Mouse (Mus musculus) megakaryocyte progenitor cell, adult 5-6 weeks (primary cell): ENCODE measurements around the gene Ak5. TPM values are rescaled to one million over a fixed set of nuclear protein-coding genes. Genes with fewer than 3 reads are reported as not detected.
A peak's percentile ranks its signal among the peaks of the same experiment; 100 is the strongest.
"Not testable (repeated sequence)": the region's sequence is repeated elsewhere in the genome, so short reads cannot be mapped to it uniquely, and the experiment has no call there.

Experiments
- ATAC-seq: replicated peaks from 2 replicates; pipeline ENCODE4 v1.8.0; 2016; ENCODE audit warnings: mild to moderate bottlenecking, moderate TSS enrichment, inconsistent platforms; ENCODE audit not compliant: poor library complexity
- total RNA-seq, 2 experiments: library from RNA; stranded (forward) in 1 of 2; stranded (reverse) in 1 of 2; fragments of 157-497, 149-512 nt in 1 of 2; fragments of 200-1000 nt in 1 of 2; gene quantifications; 2 replicates each; pipeline versions ENCODE4 v1.2.3 to v1.2.4; 2015 to 2017

The Ak5 gene
- total RNA-seq, 2 experiments from 2014 or later: 0.05 TPM; not detected in 1

DNA sequence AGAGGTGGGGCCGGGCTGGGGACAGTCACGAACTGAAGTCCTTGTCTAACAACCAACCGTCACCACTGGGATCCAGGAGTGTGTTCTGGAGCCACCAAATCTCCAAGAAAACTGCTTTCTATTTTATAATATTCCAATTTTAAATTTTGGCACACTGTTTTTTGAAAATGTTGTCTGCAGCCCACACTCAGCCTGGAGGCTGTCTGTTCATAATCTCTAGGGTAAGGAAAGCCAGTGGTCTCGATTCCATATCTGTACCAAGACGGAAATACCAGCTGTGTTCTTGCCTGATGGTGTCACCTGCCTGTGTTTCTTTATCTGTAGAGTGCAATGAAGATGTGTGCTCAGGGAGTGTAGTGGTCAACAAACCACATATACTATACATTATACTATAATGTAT lies 23.6 kb downstream of the Ak5 start:
- no peak for ATAC-seq

GRCm38 (mm10) chr3:152625061-152625820 lies 42.9 kb downstream of the Ak5 start:
- ATAC-seq: no peak

- no peak for ATAC-seq
Measured at GRCm38 (mm10) chr3:152620534-152620933, 47.6 kb downstream of the Ak5 start.

GRCm38 (mm10) chr3:152620058-152620457 lies 48.1 kb downstream of the Ak5 start:
- no peak for ATAC-seq

GRCm38 (mm10) chr3:152609076-152609475 lies 59.1 kb downstream of the Ak5 start:
- ATAC-seq: no peak

- no peak for ATAC-seq
Measured at GRCm38 (mm10) chr3:152605849-152606248, 62.3 kb downstream of the Ak5 start.

- ATAC-seq: no peak
Measured at GRCm38 (mm10) chr3:152599679-152600078, 68.5 kb downstream of the Ak5 start.

DNA sequence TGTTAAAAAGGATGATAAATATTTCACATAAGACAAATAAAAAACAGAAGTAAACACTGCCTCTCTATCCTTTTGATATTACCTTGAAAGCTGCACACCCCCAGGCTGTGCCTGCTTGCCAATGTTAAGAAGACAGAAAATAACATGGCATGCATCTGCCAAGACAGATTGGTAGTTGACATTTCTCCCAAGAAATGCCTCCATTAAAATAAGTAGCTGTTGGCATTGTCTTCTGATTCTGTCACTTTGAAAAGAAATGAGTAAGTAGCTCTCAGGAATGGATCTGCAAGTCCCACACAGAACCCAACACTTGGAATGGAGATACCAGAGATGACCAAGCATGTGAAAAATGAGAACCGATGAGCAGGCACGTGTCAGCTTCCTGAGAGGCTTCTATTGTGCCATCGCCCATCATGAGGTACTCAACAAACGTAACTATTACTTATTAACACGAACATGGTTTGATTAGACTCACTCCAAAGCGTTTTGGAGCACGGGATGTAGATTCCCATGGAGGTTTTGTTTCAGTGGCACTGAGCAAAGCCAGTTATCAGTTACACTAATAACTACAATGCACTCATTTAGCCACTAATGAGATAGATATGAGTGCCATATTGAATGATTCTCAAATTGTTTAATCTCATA lies 71.6 kb downstream of the Ak5 start:
- ATAC-seq: no peak

DNA sequence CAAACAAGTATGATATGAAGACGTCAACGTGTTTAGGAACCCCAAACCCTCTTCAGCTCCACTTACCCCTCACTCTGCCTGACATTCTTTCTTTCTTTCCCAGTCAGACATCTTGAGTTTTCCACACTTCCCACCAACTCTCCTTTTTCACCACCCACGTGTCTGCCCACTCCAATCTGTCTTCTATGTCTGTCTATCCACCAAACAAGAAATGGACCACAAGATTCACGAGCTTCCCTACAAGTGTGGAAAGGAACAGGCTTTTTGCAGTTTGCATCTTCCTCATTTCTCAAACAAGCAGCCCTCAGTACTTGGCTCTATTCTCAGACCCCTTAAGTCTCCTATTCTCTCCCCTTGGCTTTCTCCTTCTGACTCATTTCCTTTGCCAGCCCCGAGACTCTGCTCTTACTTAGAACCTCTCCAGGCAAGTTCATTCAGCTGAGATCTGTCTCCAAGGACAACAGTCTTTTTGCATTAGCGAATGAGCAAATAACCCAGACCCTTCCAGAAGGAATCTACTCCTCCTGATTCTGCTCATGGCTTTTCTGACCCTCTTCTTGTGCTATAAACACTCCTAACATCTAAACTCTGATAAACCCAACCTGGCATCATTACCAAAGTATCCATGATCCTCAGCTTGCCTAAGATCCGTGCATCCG lies 75.3 kb downstream of the Ak5 start:
- no peak for ATAC-seq

DNA sequence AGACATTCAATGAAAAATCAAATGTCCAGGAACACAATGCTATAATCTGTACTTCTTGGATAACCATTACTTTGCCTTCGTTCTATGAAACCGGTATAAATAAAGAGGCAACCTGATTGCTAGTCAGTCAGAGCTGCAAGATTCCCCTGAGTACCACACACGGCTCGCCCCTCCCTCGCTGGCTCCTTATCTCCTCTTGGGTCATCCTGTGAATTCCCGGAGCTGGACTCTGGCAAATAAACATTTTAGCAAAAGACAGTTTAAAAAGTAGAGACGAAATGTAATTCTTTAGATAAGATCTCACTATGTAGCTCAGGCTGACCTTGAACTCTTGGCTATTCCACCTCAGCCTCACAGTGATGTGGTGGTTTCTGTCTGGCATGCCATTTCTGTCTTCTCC lies 77.7 kb downstream of the Ak5 start:
- no peak for ATAC-seq

DNA sequence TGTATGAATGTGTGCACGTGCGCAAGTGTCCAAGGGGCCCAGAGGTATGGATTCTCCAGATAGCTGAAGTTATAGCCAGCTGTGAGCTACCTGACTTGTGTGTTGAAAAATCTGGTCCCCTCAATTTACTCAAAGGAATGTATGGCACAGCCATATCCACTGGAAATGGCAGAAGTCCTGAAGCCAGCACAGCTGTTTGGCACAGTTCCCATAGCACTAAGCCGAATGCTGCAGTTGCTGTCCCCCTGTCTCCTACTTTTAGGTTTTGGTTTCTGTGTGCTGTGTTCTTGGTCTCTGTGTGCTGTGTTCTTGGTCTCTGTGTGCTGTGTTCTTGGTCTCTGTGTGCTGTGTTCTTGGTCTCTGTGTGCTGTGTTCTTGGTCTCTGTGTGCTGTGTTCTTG lies 79.1 kb downstream of the Ak5 start:
- not testable (repeated sequence) for ATAC-seq

DNA sequence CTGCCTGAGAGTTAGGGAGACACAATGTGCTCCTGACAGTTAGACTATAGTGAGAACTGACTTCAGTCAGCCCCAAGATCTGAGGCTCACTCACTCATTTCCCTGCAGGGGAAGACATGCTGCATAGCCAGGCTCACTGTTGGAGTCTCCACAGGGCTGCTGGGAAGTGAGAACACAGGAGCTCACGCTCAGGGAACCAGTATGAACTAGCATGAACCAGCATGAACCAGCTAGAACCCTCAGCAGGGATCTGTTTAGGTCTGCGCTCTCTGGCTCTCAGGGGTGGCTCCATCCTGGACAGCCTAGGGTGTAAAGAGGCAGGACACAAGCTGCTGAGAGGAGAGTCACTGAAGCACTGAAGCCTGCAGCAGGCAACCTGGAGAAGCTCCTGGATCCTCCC lies 81.2 kb downstream of the Ak5 start:
- no peak for ATAC-seq

DNA sequence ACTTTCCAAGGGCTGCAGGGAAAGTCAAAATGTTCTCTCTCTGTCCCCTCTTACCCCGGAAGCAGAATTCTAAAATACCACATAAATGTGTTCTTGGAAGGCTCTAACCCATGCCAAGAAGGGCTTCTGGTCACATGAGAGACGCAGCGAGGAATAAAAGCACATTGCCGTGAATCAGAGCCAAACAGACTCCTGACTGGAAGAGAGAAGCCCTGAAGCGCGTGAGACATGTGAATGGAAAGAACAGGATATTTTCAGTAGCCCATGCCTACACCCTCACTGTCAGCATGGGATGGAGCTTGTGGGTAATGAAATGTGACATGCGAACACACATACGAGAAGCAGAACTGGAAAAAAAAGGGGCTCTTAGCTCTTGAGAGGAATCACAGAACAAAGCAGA lies 82.0 kb downstream of the Ak5 start:
- ATAC-seq: no peak

DNA sequence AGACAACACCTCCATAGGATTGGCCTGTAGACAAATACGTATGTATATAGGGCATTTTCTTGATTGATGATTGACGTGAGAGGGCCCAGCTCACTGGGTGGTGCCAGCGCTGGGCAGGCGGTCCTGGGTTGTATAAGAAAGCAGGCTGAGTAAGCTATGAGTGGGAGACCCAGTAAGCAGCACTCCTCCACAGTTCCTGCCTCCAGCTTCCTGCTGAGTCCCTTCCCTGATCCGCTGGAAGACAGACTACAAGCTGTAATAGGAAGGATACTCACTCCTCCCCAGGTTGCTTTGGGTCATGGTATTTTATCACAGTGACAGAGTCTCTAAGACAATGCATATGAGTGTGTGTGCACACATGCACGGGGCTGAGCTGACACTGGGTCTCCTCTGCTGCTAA lies 82.6 kb downstream of the Ak5 start:
- no peak for ATAC-seq

- no peak for ATAC-seq
Measured at GRCm38 (mm10) chr3:152583033-152583432, 85.1 kb downstream of the Ak5 start.

DNA sequence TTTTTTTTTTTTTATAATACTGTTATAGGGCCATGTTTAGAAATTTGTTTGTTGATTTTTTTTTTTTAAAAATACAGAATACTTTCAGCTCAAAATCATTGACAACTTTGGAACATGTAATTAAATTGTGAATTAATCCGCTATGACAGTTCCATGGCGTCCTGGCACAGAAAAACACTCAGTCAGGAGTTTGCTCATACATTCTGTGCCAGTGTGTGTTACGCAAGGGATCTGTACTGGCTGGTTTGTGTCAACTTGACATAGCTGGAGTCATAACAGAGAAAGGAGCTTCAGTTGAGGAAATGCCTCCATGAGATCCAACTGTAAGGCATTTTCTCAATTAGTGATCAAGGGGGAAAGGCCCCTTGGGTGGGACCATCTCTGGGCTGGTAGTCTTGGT lies 86.3 kb downstream of the Ak5 start:
- ATAC-seq: not testable (repeated sequence)

GRCm38 (mm10) chr3:152579984-152580591 lies 88.1 kb downstream of the Ak5 start:
- no peak for ATAC-seq

DNA sequence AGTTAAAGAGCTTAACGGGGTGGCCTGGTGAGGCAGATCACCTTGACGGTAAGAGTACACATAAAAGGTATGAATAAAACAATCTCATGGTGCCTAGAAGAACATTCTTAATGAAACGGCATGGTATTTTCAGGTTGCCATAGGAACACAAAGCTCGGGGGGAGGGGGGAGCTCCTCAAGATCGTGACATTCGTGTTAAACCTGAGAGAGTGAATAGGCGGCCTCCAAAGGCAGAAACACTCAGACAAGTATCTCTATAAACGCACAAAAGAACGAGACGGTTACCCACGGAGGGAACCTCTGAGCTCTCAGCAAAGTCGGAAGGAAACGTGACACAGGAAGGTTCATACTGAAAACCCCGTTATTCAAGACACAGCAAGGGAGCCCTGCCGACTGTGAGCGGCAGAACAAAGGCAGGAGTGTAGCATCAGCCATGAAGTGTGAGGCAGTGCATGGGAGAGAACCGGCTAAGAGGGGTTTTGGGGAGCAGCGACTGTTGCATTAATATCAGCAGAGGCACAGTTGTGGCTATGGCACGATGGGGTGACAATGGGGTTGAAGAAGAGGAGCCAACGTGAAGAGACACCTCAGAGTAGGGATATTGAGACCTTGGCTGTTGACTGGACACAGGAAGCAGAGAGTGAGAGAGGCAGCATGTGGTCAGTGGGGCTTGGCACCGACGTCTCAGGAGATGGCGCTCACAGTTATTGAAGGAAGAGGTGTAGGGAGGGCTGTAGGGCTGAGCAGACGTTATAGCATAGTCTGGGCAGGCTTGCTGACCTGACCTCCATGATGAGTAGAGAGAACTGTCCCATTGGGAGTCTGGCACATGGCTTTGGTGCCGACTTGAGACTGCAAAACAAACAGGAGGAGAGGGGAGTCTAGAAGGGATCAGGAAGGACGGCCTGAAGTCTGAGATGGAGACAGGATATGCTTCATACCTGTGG lies 89.6 kb downstream of the Ak5 start:
- no peak for ATAC-seq

- ATAC-seq: no peak
Measured at GRCm38 (mm10) chr3:152577763-152578162, 90.4 kb downstream of the Ak5 start.

- no peak for ATAC-seq
Measured at GRCm38 (mm10) chr3:152577273-152577672, 90.9 kb downstream of the Ak5 start.

DNA sequence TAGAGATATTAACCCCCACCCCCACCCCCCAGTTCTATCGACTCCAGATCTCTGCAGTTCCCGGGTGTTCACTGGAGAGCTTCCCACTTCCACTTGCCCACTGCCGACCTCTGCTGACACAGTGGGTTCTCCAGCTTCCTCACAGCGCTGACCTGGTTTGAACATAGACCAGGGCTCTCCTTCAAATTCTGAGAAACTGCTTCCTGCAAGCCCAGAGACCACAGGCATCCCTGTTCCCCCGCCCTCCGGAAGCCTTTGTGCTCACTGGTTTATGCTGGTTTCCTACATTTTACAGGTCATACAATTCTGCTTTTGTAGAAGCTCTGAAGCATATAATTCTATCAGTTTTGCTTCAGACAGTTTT lies 98.9 kb downstream of the Ak5 start:
- ATAC-seq: peak; percentile 74
